Mouse (Mus musculus) brain, embryonic 14.5 days (tissue): ENCODE measurements around the gene Iscu.

ENCODE experiments used
- CTCF ChIP-seq: fragments of 200-500 bp; IDR thresholded peaks from 2 replicates; pipeline ENCODE4 v1.5.1; 2012; ENCODE audit warnings: inconsistent platforms, mild to moderate bottlenecking, moderate library complexity, borderline replicate concordance; ENCODE audit not compliant: insufficient read depth, insufficient read length; ENCODE audit errors: extremely low read depth
- POLR2A ChIP-seq: fragments of 200-500 bp; IDR thresholded peaks from 2 replicates; pipeline ENCODE4 v1.6.1; 2012; ENCODE audit warnings: mild to moderate bottlenecking, inconsistent platforms, borderline replicate concordance; ENCODE audit not compliant: poor library complexity, insufficient read depth, insufficient read length, severe bottlenecking; ENCODE audit errors: extremely low read depth

DNA sequence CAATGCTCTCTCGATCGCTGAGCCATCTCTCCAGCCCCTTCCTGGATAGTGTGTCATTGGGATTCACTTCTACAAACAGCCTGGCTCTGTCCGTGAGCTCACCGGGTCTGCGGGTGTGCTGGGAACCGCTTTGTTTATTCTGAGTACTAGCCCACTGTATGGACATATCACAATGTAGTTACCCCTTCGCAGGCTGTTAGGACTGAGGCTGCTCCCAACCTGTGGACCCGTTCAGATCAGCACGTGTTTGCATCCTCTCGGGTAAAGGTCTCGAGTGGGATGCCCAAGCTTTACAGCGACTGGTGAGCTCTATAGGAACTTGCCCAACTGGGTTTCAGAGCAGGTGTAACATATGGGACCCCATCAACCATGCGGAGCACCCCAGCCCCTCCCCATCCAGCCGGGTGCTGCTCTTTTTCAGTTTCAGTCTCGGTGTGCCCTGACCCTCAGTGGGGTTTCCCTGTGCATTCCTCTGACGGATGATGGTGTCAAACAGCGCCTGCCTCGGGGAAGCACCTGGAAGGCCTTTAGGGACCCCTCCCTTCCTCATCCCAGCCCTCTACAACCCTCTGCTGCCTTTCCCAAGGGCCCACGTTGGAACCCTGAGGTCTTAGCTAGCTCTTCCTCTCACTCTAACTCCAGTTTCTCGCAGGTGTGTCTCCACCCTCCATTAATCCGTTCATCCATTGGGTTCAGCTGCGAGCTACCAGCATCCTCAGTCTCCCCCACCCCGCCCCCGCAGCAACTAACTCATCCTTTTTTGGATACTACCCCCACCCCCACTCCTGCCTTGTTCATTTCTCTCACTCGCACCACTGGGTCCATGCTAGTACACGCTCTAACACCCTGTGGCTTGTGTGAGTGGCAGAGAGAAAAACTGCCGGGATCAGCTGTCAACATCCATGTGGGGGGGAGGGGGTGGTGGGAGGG lies 41.8 kb downstream of the Iscu start:
- TF ChIP-seq CTCF (no peak), POLR2A (no peak)
